Mouse (Mus musculus): Measurements from ENCODE around the gene Cblc. TPM values are rescaled to one million over a fixed set of nuclear protein-coding genes. Genes with fewer than 3 reads are reported as not detected.
"Not testable (repeated sequence)": the region's sequence is repeated elsewhere in the genome, so short reads cannot be mapped to it uniquely, and the experiment has no call there.

Cblc gene
- polyA plus RNA-seq, 2 experiments from 2014 or later = not detected

GRCm38 (mm10) chr7:19818440-19818839 is 21.8 kb upstream of the Cblc start:
- no peak for ATAC-seq

GRCm38 (mm10) chr7:19817382-19818105 is 20.9 kb upstream of the Cblc start:
- peak; percentile 86 for ATAC-seq

GRCm38 (mm10) chr7:19816224-19816771 is 19.7 kb upstream of the Cblc start:
- ATAC-seq = no peak

GRCm38 (mm10) chr7:19815296-19816223 is 19.0 kb upstream of the Cblc start:
- peak; percentile 13 for ATAC-seq

GRCm38 (mm10) chr7:19813579-19814122 is 17.0 kb upstream of the Cblc start:
- no peak for ATAC-seq

- no peak for ATAC-seq
Measured at GRCm38 (mm10) chr7:19813161-19813560, 16.6 kb upstream of the Cblc start.

- no peak for ATAC-seq
Measured at GRCm38 (mm10) chr7:19811114-19811513, 14.5 kb upstream of the Cblc start.

- ATAC-seq = no peak
Measured at GRCm38 (mm10) chr7:19809369-19809768, 12.8 kb upstream of the Cblc start.

GRCm38 (mm10) chr7:19806356-19806969 is 9.9 kb upstream of the Cblc start:
- ATAC-seq = no peak

GRCm38 (mm10) chr7:19802995-19803394 is 6.4 kb upstream of the Cblc start:
- no peak for ATAC-seq

- ATAC-seq = no peak
Measured at GRCm38 (mm10) chr7:19800764-19801163, 4.2 kb upstream of the Cblc start.

GRCm38 (mm10) chr7:19796254-19796653 is 355 bp downstream of the Cblc start:
- ATAC-seq = no peak

GRCm38 (mm10) chr7:19795236-19795635 is 1.4 kb downstream of the Cblc start:
- no peak for ATAC-seq

GRCm38 (mm10) chr7:19792701-19793630 is 3.6 kb downstream of the Cblc start:
- no peak for ATAC-seq

- not testable (repeated sequence) for ATAC-seq
Measured at GRCm38 (mm10) chr7:19791504-19791903, 5.1 kb downstream of the Cblc start.

- ATAC-seq = peak; percentile 62
Measured at GRCm38 (mm10) chr7:19789904-19790347, 6.7 kb downstream of the Cblc start.

GRCm38 (mm10) chr7:19785874-19786458 is 10.6 kb downstream of the Cblc start:
- no peak for ATAC-seq

GRCm38 (mm10) chr7:19784764-19785535 is 11.7 kb downstream of the Cblc start:
- ATAC-seq = no peak

- ATAC-seq = no peak
Measured at GRCm38 (mm10) chr7:19783630-19784029, 13.0 kb downstream of the Cblc start.

GRCm38 (mm10) chr7:19782645-19783044 is 14.0 kb downstream of the Cblc start:
- no peak for ATAC-seq
